Mouse (Mus musculus): ENCODE results near the gene Serp1.
"Not testable (repeated sequence)": the region's sequence is repeated elsewhere in the genome, so short reads cannot be mapped to it uniquely, and the experiment has no call there.

Serp1 gene

DNA sequence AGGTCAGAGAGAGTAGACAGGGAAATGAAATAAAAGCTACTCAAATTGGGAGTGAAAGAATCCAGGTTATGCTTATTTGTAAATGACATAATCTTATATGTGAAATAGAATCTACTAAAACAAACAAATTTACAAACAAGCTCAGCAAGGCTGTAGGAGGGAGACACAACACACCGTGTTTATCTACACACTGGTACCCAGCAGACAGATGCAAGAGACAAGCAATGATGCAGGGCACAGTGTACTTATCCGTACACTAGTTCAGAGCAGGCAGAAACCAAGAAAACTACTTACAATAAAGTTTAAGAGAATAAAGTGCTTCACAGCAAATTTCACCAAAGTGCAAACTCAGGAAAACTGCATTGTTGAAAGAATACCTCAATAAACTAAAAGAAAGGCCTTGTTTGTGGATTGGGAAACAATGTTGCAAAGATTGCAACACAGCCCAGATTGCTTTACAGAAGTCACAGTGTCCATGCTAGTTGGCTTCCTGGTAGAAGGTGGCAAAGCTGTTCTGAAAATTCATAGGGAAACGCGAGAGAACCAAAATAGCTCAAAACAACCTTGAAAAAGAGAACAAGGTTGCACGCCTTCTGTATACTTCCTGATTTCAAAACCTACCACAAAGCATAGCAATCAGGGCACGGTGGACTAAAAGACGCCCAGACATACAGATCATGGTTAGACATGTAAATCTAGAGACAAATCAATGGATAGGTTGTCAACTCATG is 17.5 kb downstream of the Serp1 start:
- DNase-seq (ENCODE audit: low read depth, low spot score) = no peak

DNA sequence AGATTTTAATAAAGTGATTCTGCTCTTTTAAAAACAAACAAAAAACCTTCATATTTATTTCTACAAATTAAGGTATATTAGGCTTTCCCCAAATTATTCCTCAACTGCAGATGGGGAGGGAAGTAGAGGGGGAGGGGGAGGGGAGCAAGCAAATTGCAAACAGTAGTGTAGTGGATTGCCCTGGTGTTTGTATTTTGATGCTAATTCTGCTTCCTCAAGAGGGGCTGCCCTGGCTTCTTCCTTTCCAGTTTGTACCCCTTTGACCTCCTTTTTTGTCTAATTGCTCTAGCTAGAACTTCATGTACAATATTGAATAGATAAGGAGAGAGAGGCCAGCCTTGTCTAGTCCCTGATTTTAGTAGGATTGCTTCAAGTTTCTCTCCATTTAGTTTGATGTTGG is 21.0 kb downstream of the Serp1 start:
- no peak for DNase-seq (ENCODE audit: low read depth, low spot score)

DNA sequence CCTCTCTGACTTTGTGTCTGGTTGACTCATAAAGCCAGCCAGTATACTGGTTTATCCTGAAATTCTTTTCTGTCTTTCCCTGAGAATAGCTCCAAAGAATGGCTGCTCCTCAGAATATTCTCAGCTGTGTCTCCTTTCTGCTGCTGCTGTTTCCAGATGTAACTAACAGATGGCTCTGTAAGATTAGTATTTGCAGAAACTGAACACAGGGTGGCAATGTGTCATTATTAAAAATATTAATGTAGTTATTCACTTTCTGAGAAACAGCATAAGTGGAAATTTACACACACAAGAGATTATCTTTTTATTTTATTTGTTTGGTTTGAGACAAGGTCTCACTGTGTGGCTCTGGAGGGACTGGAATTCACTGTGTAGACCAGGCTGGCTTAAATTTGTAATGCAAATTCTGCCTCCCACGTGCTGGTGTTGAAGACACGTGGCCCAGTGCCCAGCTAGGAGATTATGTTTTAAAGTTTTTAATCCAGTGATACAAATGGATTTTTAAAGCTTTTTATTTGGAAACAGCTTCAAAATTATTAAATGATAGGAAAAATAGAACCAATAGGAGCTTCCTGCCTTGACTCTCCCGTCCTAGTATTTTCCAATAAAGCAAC is 21.9 kb downstream of the Serp1 start:
- no peak for DNase-seq (ENCODE audit: low read depth, low spot score)

GRCm38 (mm10) chr3:58501961-58502360 is 23.7 kb downstream of the Serp1 start:
- no peak for DNase-seq (ENCODE audit: low read depth, low spot score)

DNA sequence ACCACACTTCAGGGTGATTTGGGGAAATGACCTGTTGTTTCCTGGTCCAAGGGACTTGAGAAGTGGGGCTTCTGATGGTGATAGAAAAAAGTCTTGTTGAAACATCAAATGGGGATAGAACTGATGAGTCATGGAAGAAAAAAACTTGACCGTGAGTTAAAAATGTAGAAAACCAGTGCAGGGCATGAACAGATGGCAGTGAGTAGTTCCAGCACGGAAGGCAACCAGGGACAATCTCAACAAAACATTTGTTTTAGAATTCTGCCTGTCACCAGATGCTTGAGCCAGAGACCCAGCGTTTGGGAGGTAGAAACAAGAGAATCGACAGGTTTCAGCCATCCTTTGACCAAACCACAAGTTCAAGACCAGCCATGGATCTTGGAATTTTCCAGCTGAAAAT is 32.1 kb downstream of the Serp1 start:
- DNase-seq (ENCODE audit: low read depth, low spot score) = peak; percentile 73

- peak; percentile 16 for DNase-seq (ENCODE audit: low read depth, low spot score)
Measured at GRCm38 (mm10) chr3:58490787-58491186, 34.9 kb downstream of the Serp1 start.

DNA sequence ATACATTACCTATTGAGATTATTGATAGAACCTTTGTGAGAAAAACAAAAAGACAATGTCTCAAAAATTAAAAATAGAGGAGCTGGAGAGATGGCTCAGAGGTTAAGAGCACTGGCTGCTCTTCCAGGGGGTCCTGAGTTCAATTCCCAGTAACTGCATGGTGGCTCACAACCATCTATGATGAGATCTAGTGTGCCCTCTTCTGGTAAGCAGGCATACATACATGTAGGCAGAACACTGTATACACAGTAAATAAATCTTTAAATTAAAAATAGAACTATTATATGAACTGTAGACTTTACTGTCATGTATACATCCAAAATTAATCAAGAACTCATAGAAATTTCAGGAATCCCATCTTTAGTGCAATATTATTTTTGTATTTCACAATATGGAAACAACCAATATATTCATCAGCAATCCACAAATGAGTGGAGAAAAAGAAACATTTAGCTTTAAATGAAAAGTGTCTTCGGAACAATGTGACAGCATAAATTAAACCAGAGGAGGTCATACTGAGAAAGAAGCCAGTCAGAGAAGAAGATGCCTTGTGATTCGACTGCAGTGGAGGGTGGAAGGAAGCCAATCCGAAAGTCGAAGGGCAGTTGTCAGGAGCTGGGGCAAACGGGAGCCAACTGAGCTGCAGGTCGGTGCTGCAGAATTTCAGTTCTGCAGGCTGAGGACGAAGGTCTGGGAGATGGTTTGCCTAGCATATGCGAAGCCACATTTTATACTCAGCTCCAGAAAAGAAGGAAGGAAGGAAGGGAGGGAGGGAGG is 37.5 kb downstream of the Serp1 start:
- no peak for DNase-seq (ENCODE audit: low read depth, low spot score)

DNA sequence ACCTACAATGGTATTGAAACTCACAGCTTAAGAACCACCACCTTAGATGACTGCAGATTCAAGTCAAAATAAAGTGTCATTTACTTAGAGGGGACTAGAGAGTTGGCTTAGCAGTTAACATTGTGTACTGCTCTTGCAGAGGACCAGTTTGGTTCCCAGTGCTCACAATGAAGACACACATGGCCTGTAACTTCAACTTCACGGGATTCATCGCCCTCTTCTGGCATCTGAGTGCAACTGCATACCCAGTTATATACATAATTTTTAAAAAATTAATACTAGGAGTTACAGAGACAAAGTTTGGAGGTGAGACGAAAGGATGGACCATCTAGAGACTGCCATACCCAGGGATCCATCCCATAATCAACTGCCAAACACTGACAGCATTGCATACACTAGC is 38.6 kb downstream of the Serp1 start:
- DNase-seq (ENCODE audit: low read depth, low spot score) = no peak

DNA sequence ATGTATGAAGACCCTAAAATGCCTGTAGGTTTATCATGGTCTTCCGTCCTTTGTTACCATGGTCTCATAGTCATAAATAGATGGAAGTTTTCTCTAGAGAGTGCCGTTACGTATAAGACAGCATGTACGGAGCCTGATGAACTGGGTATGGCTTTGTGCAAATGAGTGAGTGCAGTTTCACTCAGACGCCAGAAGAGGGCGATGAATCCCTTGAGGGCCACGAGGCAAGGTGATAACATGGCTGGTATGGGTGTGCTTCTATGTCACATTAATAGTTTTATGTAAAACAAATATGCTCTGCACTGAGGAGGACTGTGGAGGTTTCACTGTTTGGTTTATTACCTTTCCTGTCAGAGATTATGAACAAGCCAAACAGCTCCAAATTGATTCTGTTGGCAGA is 39.8 kb downstream of the Serp1 start:
- DNase-seq (ENCODE audit: low read depth, low spot score) = no peak

- DNase-seq (ENCODE audit: low read depth, low spot score) = no peak
Measured at GRCm38 (mm10) chr3:58478755-58479455, 46.8 kb downstream of the Serp1 start.

GRCm38 (mm10) chr3:58475298-58475697 is 50.4 kb downstream of the Serp1 start:
- DNase-seq (ENCODE audit: low read depth, low spot score) = not testable (repeated sequence)

Measured in telencephalon, adult 2 months (tissue).